Mouse (Mus musculus) liver, postnatal 0 days (tissue): ENCODE results near the gene Tmsb4x.

Experiments
- CTCF ChIP-seq: sonication (generic); IDR thresholded peaks from 2 replicates; pipeline ENCODE4 v1.5.1; 2016; ENCODE audit warnings: antibody characterized with exemption, low read depth
- EP300 ChIP-seq: IDR thresholded peaks from 2 replicates; pipeline ENCODE4 v1.6.1; 2016; ENCODE audit warnings: antibody characterized with exemption, low read depth, mild to moderate bottlenecking

- TF ChIP-seq CTCF: no peak
- TF ChIP-seq EP300: no peak
Observed at GRCm38 (mm10) chrX:167157691-167158090, 51.4 kb downstream of the Tmsb4x start.
